Mouse (Mus musculus): ENCODE measurements at regions not wholly inside any gene's neighbourhood (a gene's known extent, or its start where the extent isn't known, plus 50 kb on each side); places are given as distances from the start of the nearest gene placed in this dataset.
A peak's percentile ranks its signal among the peaks of the same experiment; 100 is the strongest.

- peak; percentile 27 to 58 for DNase-seq (ENCODE audit: extremely low spot score in 1 of 2, low spot score in 1 of 2)
These were observed 413.4 kb upstream of the Impad1 start for GRCm38 (mm10) chr4:5206394-5207099.

GRCm38 (mm10) chr4:5205328-5206208, 412.4 kb upstream of the Impad1 start:
- DNase-seq (ENCODE audit: extremely low spot score in 1 of 2, low spot score in 1 of 2) = peak in 1 of 2 experiments; percentile 13

GRCm38 (mm10) chr4:5194272-5194671, 401.1 kb upstream of the Impad1 start:
- no peak for DNase-seq (ENCODE audit: extremely low spot score in 1 of 2, low spot score in 1 of 2)

- peak in 1 of 2 experiments; percentile 11 for DNase-seq (ENCODE audit: extremely low spot score in 1 of 2, low spot score in 1 of 2)
These were observed 388.4 kb upstream of the Impad1 start for GRCm38 (mm10) chr4:5181591-5181990.

GRCm38 (mm10) chr4:5178991-5179693, 386.0 kb upstream of the Impad1 start:
- DNase-seq (ENCODE audit: extremely low spot score in 1 of 2, low spot score in 1 of 2) = peak in 1 of 2 experiments; percentile 12

- DNase-seq (ENCODE audit: extremely low spot score in 1 of 2, low spot score in 1 of 2) = no peak
These were observed 372.1 kb upstream of the Impad1 start for GRCm38 (mm10) chr4:5165263-5165662.

- no peak for DNase-seq (ENCODE audit: extremely low spot score in 1 of 2, low spot score in 1 of 2)
These were observed 367.8 kb upstream of the Impad1 start for GRCm38 (mm10) chr4:5160931-5161330.

GRCm38 (mm10) chr4:5130726-5131125, 337.6 kb upstream of the Impad1 start:
- DNase-seq (ENCODE audit: extremely low spot score in 1 of 2, low spot score in 1 of 2) = peak; percentile 10 to 16

- no peak for DNase-seq (ENCODE audit: extremely low spot score in 1 of 2, low spot score in 1 of 2)
These were observed 332.9 kb upstream of the Impad1 start for GRCm38 (mm10) chr4:5126059-5126458.

GRCm38 (mm10) chr4:5098411-5098810, 305.3 kb upstream of the Impad1 start:
- DNase-seq (ENCODE audit: extremely low spot score in 1 of 2, low spot score in 1 of 2) = no peak

GRCm38 (mm10) chr4:5078723-5079122, 285.6 kb upstream of the Impad1 start:
- DNase-seq (ENCODE audit: extremely low spot score in 1 of 2, low spot score in 1 of 2) = no peak

- DNase-seq (ENCODE audit: extremely low spot score in 1 of 2, low spot score in 1 of 2) = peak in 1 of 2 experiments; percentile 40
These were observed 281.6 kb upstream of the Impad1 start for GRCm38 (mm10) chr4:5074754-5075153.

GRCm38 (mm10) chr4:5071243-5071642, 278.1 kb upstream of the Impad1 start:
- DNase-seq (ENCODE audit: extremely low spot score in 1 of 2, low spot score in 1 of 2) = no peak

- DNase-seq (ENCODE audit: extremely low spot score in 1 of 2, low spot score in 1 of 2) = no peak
These were observed 266.3 kb upstream of the Impad1 start for GRCm38 (mm10) chr4:5059290-5059955.

GRCm38 (mm10) chr4:5029929-5030328, 236.8 kb upstream of the Impad1 start:
- DNase-seq (ENCODE audit: extremely low spot score in 1 of 2, low spot score in 1 of 2) = no peak

- peak in 1 of 2 experiments; percentile 25 for DNase-seq (ENCODE audit: extremely low spot score in 1 of 2, low spot score in 1 of 2)
These were observed 194.3 kb upstream of the Impad1 start for GRCm38 (mm10) chr4:4987491-4987890.

GRCm38 (mm10) chr4:4983474-4984194, 190.5 kb upstream of the Impad1 start:
- no peak for DNase-seq (ENCODE audit: extremely low spot score in 1 of 2, low spot score in 1 of 2)

- DNase-seq (ENCODE audit: extremely low spot score in 1 of 2, low spot score in 1 of 2) = peak in 1 of 2 experiments; percentile 27
These were observed 178.7 kb upstream of the Impad1 start for GRCm38 (mm10) chr4:4971800-4972319.

GRCm38 (mm10) chr4:4948956-4949355, 155.8 kb upstream of the Impad1 start:
- DNase-seq (ENCODE audit: extremely low spot score in 1 of 2, low spot score in 1 of 2) = peak; percentile 3 to 48

GRCm38 (mm10) chr4:4944498-4944897, 151.3 kb upstream of the Impad1 start:
- no peak for DNase-seq (ENCODE audit: extremely low spot score in 1 of 2, low spot score in 1 of 2)
